In the genomic region with DNA sequence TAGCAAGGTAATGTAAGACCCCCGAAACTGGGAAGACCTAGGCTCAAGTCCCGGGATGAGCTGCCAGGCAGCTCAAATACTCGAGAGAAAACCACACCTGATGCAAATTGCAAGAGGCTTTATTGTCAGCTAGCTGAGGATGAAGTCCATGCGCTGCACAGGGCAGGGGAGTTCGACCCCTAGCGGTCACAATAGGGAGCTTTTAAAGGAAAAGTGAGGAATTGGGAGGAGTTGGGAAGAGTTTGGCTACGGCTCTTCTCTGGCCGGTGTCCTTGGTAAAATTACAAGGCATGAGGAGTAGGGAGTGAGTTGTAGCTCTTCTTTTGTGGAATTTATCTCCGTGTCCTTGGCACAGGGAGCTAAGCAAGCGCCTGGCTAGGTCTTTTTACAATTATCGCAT, we compare ENCODE assay signal across 11 mouse cellular contexts. TPM values are rescaled to one million over a fixed set of nuclear protein-coding genes. Genes with fewer than 3 reads are reported as not detected.
DNase-seq lines count a peak whose midpoint lies in the region; ATAC-seq and TF ChIP-seq lines count a peak whose summit lies in the region.
"Had no signal": no experiment of that assay in that cellular context is flagged by ENCODE, and none has a peak within 500 bp of the region (broad histone marks: within the 10 kb centered on the region; RNA-seq: fewer than 3 reads in every experiment).

No protein-coding gene starts in this region.

- H3K36me3 ChIP-seq in forebrain, postnatal 0 days (ENCODE audit: insufficient read depth): no peaks in the 10 kb centered on the region
- H3K36me3 ChIP-seq in forebrain, embryonic 16.5 days (ENCODE audit: control insufficient read depth, insufficient read depth): no peaks in the 10 kb centered on the region
- H3K36me3 ChIP-seq in thymus, adult 2 months (ENCODE audit: control insufficient read depth, insufficient read depth, low read length): no peaks in the 10 kb centered on the region
- H3K36me3 ChIP-seq in kidney, postnatal 0 days (ENCODE audit: insufficient read depth, low read length): no peaks in the 10 kb centered on the region

- no peak overlapping the region for H3K4me2 ChIP-seq in forebrain, postnatal 0 days (ENCODE audit: low read depth)
- no peak overlapping the region for H3K4me2 ChIP-seq in forebrain, embryonic 16.5 days (ENCODE audit: low read length)
- H3K4me2 ChIP-seq in kidney, postnatal 0 days (ENCODE audit: low read length): no peak overlapping the region

- no peak overlapping the region for H3K27ac ChIP-seq in forebrain, postnatal 0 days (ENCODE audit: low read depth, low read length)
- no peak overlapping the region for H3K27ac ChIP-seq in forebrain, embryonic 16.5 days (ENCODE audit: low read length)
- H3K27ac ChIP-seq in thymus, adult 2 months (ENCODE audit: control insufficient read depth, insufficient read depth, low read length): peak overlapping the region; percentile 1; the same call in 1 of the 2 replicates
- H3K27ac ChIP-seq in kidney, postnatal 0 days: no peak overlapping the region

- H3K4me1 ChIP-seq in forebrain, postnatal 0 days (ENCODE audit: insufficient read depth): no peaks in the 10 kb centered on the region
- H3K4me1 ChIP-seq in forebrain, embryonic 16.5 days (replicated peaks; ENCODE audit: control insufficient read depth, insufficient read depth, low read length): no peaks in the 10 kb centered on the region
- H3K4me1 ChIP-seq in thymus, adult 2 months (replicated peaks; ENCODE audit: control insufficient read depth, insufficient read depth, low read length): peaks cover 24% of the 10 kb centered on the region
- no peaks in the 10 kb centered on the region for H3K4me1 ChIP-seq in kidney, postnatal 0 days (replicated peaks; ENCODE audit: insufficient read depth, low read length)

- 47% methylated on average over 11 of the region's 11 CpGs for WGBS in forebrain, postnatal 0 days
- WGBS in forebrain, embryonic 16.5 days: 41% methylated on average over 11 of the region's 11 CpGs
- 72% methylated on average over 11 of the region's 11 CpGs for WGBS in thymus, adult 2 months
- 43% methylated on average over 11 of the region's 11 CpGs for WGBS in kidney, postnatal 0 days

- ATAC-seq in forebrain, postnatal 0 days: no peak
- no peak for ATAC-seq in forebrain, embryonic 16.5 days
- ATAC-seq in kidney, postnatal 0 days (replicated peaks; ENCODE audit: low FRiP score, low read depth): no peak

- TF ChIP-seq POLR2A in thymus, adult 2 months (IDR thresholded peaks at IDR 0.05; ENCODE audit: control insufficient read depth, extremely low read depth, insufficient read depth, low read length, poor library complexity): no peak

- no peak overlapping the region for H3K4me3 ChIP-seq in forebrain, postnatal 0 days (ENCODE audit: low read depth, low read length)
- no peak overlapping the region for H3K4me3 ChIP-seq in forebrain, embryonic 16.5 days (replicated peaks; ENCODE audit: low read length)
- no peak overlapping the region for H3K4me3 ChIP-seq in thymus, adult 2 months (ENCODE audit: control insufficient read depth, insufficient read depth, low read length)
- H3K4me3 ChIP-seq in kidney, postnatal 0 days (replicated peaks; ENCODE audit: low read depth, low read length): no peak overlapping the region

- TF ChIP-seq CTCF in forebrain, postnatal 0 days (IDR thresholded peaks at IDR 0.05; ENCODE audit: low read depth): peak; percentile 45
- TF ChIP-seq CTCF in thymus, adult 2 months (IDR thresholded peaks at IDR 0.05; ENCODE audit: borderline replicate concordance, control insufficient read depth, extremely low read depth, insufficient read depth, low read length, poor library complexity): no peak
- peak; percentile 63 for TF ChIP-seq CTCF in kidney, postnatal 0 days (IDR thresholded peaks at IDR 0.05; ENCODE audit: low read depth)

- no peaks in the 10 kb centered on the region for H3K27me3 ChIP-seq in forebrain, postnatal 0 days (ENCODE audit: insufficient read depth, low read length)
- H3K27me3 ChIP-seq in forebrain, embryonic 16.5 days (replicated peaks; ENCODE audit: control insufficient read depth, insufficient read depth, low read length): no peaks in the 10 kb centered on the region
- no peaks in the 10 kb centered on the region for H3K27me3 ChIP-seq in thymus, adult 2 months (ENCODE audit: control insufficient read depth, insufficient read depth, low read length)
- no peaks in the 10 kb centered on the region for H3K27me3 ChIP-seq in kidney, postnatal 0 days (ENCODE audit: insufficient read depth, low read length)

- no peaks in the 10 kb centered on the region for H3K9me3 ChIP-seq in forebrain, postnatal 0 days (ENCODE audit: low read length)
- H3K9me3 ChIP-seq in forebrain, embryonic 16.5 days (ENCODE audit: control insufficient read depth, low read length): no peaks in the 10 kb centered on the region
- H3K9me3 ChIP-seq in kidney, postnatal 0 days (replicated peaks; ENCODE audit: low read length): no peaks in the 10 kb centered on the region

- no peak for DNase-seq in forebrain, postnatal 0 days
- DNase-seq in thymus, adult 2 months: no peak
- no peak for DNase-seq in thymus, adult 18-20 months
- peak; percentile 40 for DNase-seq in kidney, postnatal 0 days (ENCODE audit: low spot score)
- DNase-seq in testis, postnatal 10 days (ENCODE audit: low spot score): peak; percentile 71
- DNase-seq in layer of hippocampus, postnatal 14 days (ENCODE audit: low spot score in 2 of 2): no peak
- no peak for DNase-seq in left cerebral cortex, adult 18-20 months (ENCODE audit: low spot score in 2 of 2)
- DNase-seq: cerebellum, postnatal 36 days had no signal

- H3K9ac ChIP-seq in forebrain, postnatal 0 days: no peak overlapping the region
- no peak overlapping the region for H3K9ac ChIP-seq in forebrain, embryonic 16.5 days (replicated peaks; ENCODE audit: low read depth, low read length)
- H3K9ac ChIP-seq in kidney, postnatal 0 days (ENCODE audit: low read depth, low read length): no peak overlapping the region

RNA-seq across cellular contexts. Expression of gene Fbxo27, which starts 16.9 kb away (rescaled TPM):
- total RNA-seq in forebrain, postnatal 0 days (2014; rRNA removed): 7.4 and 8.2 TPM in 2 replicates
- 9.0 and 10.0 TPM in 2 replicates for polyA plus RNA-seq in forebrain, postnatal 0 days (2015; fragmentation: Nextera tagmentation; extraction: Ambion mirVana)
- 6.3 and 11.1 TPM in 2 replicates for polyA plus RNA-seq in forebrain, embryonic 16.5 days (2015; fragmentation: Nextera tagmentation; extraction: Ambion mirVana)
- polyA plus RNA-seq in thymus, adult 2 months (2012; rRNA removed): 19.1 and 26.5 TPM in 2 replicates
- 3.9 and 4.1 TPM in 2 replicates for polyA plus RNA-seq in kidney, postnatal 0 days (2015; fragmentation: Nextera tagmentation; extraction: Ambion mirVana)
- total RNA-seq in layer of hippocampus, postnatal 14 days (2021): 10 to 100 TPM; 14.5 to 15.7 TPM
- total RNA-seq in left cerebral cortex, adult 18-20 months (2021): 10 to 100 TPM; 24.6 TPM

RNA-seq across cellular contexts. Expression of gene Fbxo17, which starts 40.9 kb away (rescaled TPM):
- total RNA-seq in forebrain, postnatal 0 days (2014; rRNA removed): 2.8 and 4.6 TPM in 2 replicates
- polyA plus RNA-seq in forebrain, postnatal 0 days (2015; fragmentation: Nextera tagmentation; extraction: Ambion mirVana): 4.2 and 4.5 TPM in 2 replicates
- 3.3 and 4.2 TPM in 2 replicates for polyA plus RNA-seq in forebrain, embryonic 16.5 days (2015; fragmentation: Nextera tagmentation; extraction: Ambion mirVana)
- polyA plus RNA-seq in thymus, adult 2 months (2012; rRNA removed): 5.0 and 6.2 TPM in 2 replicates
- 7.0 and 8.0 TPM in 2 replicates for polyA plus RNA-seq in kidney, postnatal 0 days (2015; fragmentation: Nextera tagmentation; extraction: Ambion mirVana)
- under 1 TPM; 0.88 to 0.97 TPM for total RNA-seq in layer of hippocampus, postnatal 14 days (2021)
- total RNA-seq in left cerebral cortex, adult 18-20 months (2021): 1 to 10 TPM; 1.9 to 2.3 TPM

RNA-seq across cellular contexts. Expression of gene Acp7, which starts 44.6 kb away (rescaled TPM):
- 0.24 and 0.85 TPM in 2 replicates for total RNA-seq in forebrain, postnatal 0 days (2014; rRNA removed)
- 0.12 and 0.50 TPM in 2 replicates for polyA plus RNA-seq in forebrain, postnatal 0 days (2015; fragmentation: Nextera tagmentation; extraction: Ambion mirVana)
- polyA plus RNA-seq in forebrain, embryonic 16.5 days (2015; fragmentation: Nextera tagmentation; extraction: Ambion mirVana): not detected in 2 replicates
- 0.69 and 0.92 TPM in 2 replicates for polyA plus RNA-seq in thymus, adult 2 months (2012; rRNA removed)
- polyA plus RNA-seq in kidney, postnatal 0 days (2015; fragmentation: Nextera tagmentation; extraction: Ambion mirVana): not detected in 2 replicates
- 1 to 10 TPM; 1.0 to 1.9 TPM for total RNA-seq in layer of hippocampus, postnatal 14 days (2021)
- total RNA-seq in left cerebral cortex, adult 18-20 months (2021): 1 to 10 TPM; 2.2 to 2.4 TPM
- polyA plus RNA-seq: heart, embryonic 16.5 days; lung, embryonic 16.5 days had no signal

Comparison
In these comparisons a context has a peak if more than half of its experiments do, and no peak if none do; other contexts are left out.
1. DNase-seq: peak in kidney, postnatal 0 days (single experiment) and testis, postnatal 10 days (single experiment); none in forebrain, postnatal 0 days (single experiment), thymus, adult 2 months (single experiment), thymus, adult 18-20 months (0 of 2), layer of hippocampus, postnatal 14 days (0 of 2) and left cerebral cortex, adult 18-20 months (0 of 2).